Mouse (Mus musculus) embryonic facial prominence, embryonic 15.5 days (tissue): ENCODE results near the gene Psmd9. TPM values are rescaled to one million over a fixed set of nuclear protein-coding genes. Genes with fewer than 3 reads are reported as not detected.

Source experiments
- ATAC-seq: fragments of 200-750 bp; cut with Nextera tagmentation; 2 replicates; pipeline ENCODE4 v1.8.0; 2017; ENCODE audit warnings: low read depth, moderate TSS enrichment; ENCODE audit not compliant: insufficient number of reproducible peaks, low FRiP score, low TSS enrichment
- H3K27ac ChIP-seq: fragments of 300-500 bp; sonication (generic); replicated peaks from 2 replicates; pipeline ENCODE4 v1.5.1; 2015; ENCODE audit warnings: mild to moderate bottlenecking, inconsistent platforms
- H3K27me3 ChIP-seq: fragments of 300-500 bp; sonication (generic); 2 replicates; pipeline ENCODE4 v1.6.1; 2015; ENCODE audit warnings: inconsistent platforms
- H3K36me3 ChIP-seq: fragments of 300-500 bp; sonication (generic); 2 replicates; pipeline ENCODE4 v1.6.1; 2015; ENCODE audit warnings: mild to moderate bottlenecking, inconsistent platforms
- H3K4me1 ChIP-seq: fragments of 300-500 bp; sonication (generic); 2 replicates; pipeline ENCODE4 v1.6.1; 2015; ENCODE audit warnings: inconsistent platforms
- H3K4me2 ChIP-seq: fragments of 300-500 bp; sonication (generic); replicated peaks from 2 replicates; pipeline ENCODE4 v1.6.1; 2015; ENCODE audit warnings: mild to moderate bottlenecking, inconsistent platforms
- H3K4me3 ChIP-seq: fragments of 300-500 bp; sonication (generic); replicated peaks from 2 replicates; pipeline ENCODE4 v1.5.1; 2015; ENCODE audit warnings: mild to moderate bottlenecking, inconsistent platforms
- H3K9ac ChIP-seq: fragments of 300-500 bp; sonication (generic); 2 replicates; pipeline ENCODE4 v1.6.1; 2015; ENCODE audit warnings: inconsistent platforms
- H3K9me3 ChIP-seq: fragments of 300-500 bp; sonication (generic); replicated peaks from 2 replicates; pipeline ENCODE4 v1.6.1; 2016; ENCODE audit warnings: inconsistent platforms
- WGBS: fragments of 180-500 bp; shearing (Covaris S2); methylation state at CpG from one replicate; pipeline ENCODE4 v1.1.7; 2015; 5-methylcytosine and 5-hydroxymethylcytosine counted together
- polyA plus RNA-seq: library from polyadenylated mRNA; unstranded; fragments of >200 nt; fragmentation: Nextera tagmentation; extraction: Ambion mirVana; gene quantifications from 2 replicates; pipeline ENCODE4 v1.2.1, GENCODE M21; 2015

Gene Psmd9
- polyA plus RNA-seq, 1 experiment from 2014 or later, result 95.4 TPM

GRCm38 (mm10) chr5:123132308-123133071, 36.7 kb upstream of the Psmd9 start, which contains the start of gene Rhof:
Gene Rhof (minus strand): TSS chr5:123132692.
- Histone ChIP-seq H3K4me1 (peaks cover 71% of the 10 kb centered on the region), H3K9ac (peak within 1 kb of the TSS; percentile 37; the same call in 1 of the 2 replicates), H3K36me3 (0 out of 2 replicates have a peak, but pooled peaks cover 7% of the 10 kb centered on the region), H3K27ac (peak within 1 kb of the TSS; percentile 100), H3K4me3 (peak within 1 kb of the TSS; percentile 49), H3K4me2 (peak within 1 kb of the TSS; percentile 86), H3K27me3 (no peaks in the 10 kb centered on the region), H3K9me3 (no peaks in the 10 kb centered on the region)
- peak; percentile 63 for ATAC-seq
- WGBS, result 2% methylated on average over 44 of the region's 44 CpGs

- no peak overlapping the region for H3K9ac ChIP-seq
- ATAC-seq, result no peak
- WGBS, result 17% methylated on average over 18 of the region's 18 CpGs
Measured at GRCm38 (mm10) chr5:123133083-123133783, 36.0 kb upstream of the Psmd9 start.

GRCm38 (mm10) chr5:123133784-123134143, 35.4 kb upstream of the Psmd9 start:
- Histone ChIP-seq H3K27ac (peak overlapping the region; percentile 100), H3K9me3 (no peaks in the 10 kb centered on the region), H3K4me3 (no peak overlapping the region), H3K36me3 (0 out of 2 replicates have a peak, but pooled peaks cover 7% of the 10 kb centered on the region), H3K9ac (no peak overlapping the region), H3K27me3 (no peaks in the 10 kb centered on the region), H3K4me1 (peaks cover 76% of the 10 kb centered on the region), H3K4me2 (0 out of 2 replicates have a peak overlapping the region, but pooled peaks have one; percentile 97)
- no peak for ATAC-seq
- WGBS, result 14% methylated on average over 6 of the region's 7 CpGs

More at GRCm38 (mm10) chr5:123133083-123133783, 36.0 kb upstream of the Psmd9 start:
- Histone ChIP-seq H3K4me2 (peak overlapping the region; percentile 86), H3K27ac (peak overlapping the region; percentile 100), H3K4me3 (peak overlapping the region; percentile 49), H3K27me3 (no peaks in the 10 kb centered on the region), H3K36me3 (0 out of 2 replicates have a peak, but pooled peaks cover 7% of the 10 kb centered on the region), H3K4me1 (peaks cover 78% of the 10 kb centered on the region), H3K9me3 (no peaks in the 10 kb centered on the region)

GRCm38 (mm10) chr5:123134186-123134874, 34.9 kb upstream of the Psmd9 start:
- no peak for ATAC-seq
- no peak overlapping the region for H3K9ac ChIP-seq
- no peaks in the 10 kb centered on the region for H3K27me3 ChIP-seq
- WGBS, result 25% methylated on average over 13 of the region's 13 CpGs
- peak overlapping the region; percentile 100 for H3K27ac ChIP-seq
- H3K4me1 ChIP-seq, result peaks cover 72% of the 10 kb centered on the region
- peak overlapping the region; percentile 97 for H3K4me2 ChIP-seq
- H3K4me3 ChIP-seq, result peak overlapping the region; percentile 85
- H3K9me3 ChIP-seq, result no peaks in the 10 kb centered on the region
- 0 out of 2 replicates have a peak, but pooled peaks cover 7% of the 10 kb centered on the region for H3K36me3 ChIP-seq

- WGBS, result 21% methylated on average over 8 of the region's 8 CpGs
- peak overlapping the region; percentile 97 for H3K4me2 ChIP-seq
- H3K9ac ChIP-seq, result no peak overlapping the region
- no peaks in the 10 kb centered on the region for H3K27me3 ChIP-seq
- peak overlapping the region; percentile 85 for H3K4me3 ChIP-seq
- H3K27ac ChIP-seq, result peak overlapping the region; percentile 100
- 0 out of 2 replicates have a peak, but pooled peaks cover 7% of the 10 kb centered on the region for H3K36me3 ChIP-seq
- H3K4me1 ChIP-seq, result peaks cover 72% of the 10 kb centered on the region
- H3K9me3 ChIP-seq, result no peaks in the 10 kb centered on the region
- ATAC-seq, result no peak
Measured at GRCm38 (mm10) chr5:123134875-123135382, 34.3 kb upstream of the Psmd9 start.

- Histone ChIP-seq H3K36me3 (0 out of 2 replicates have a peak, but pooled peaks cover 7% of the 10 kb centered on the region), H3K27me3 (no peaks in the 10 kb centered on the region), H3K4me3 (peak overlapping the region; percentile 85), H3K4me1 (peaks cover 72% of the 10 kb centered on the region), H3K27ac (peak overlapping the region; percentile 100), H3K4me2 (peak overlapping the region; percentile 97), H3K9ac (peak overlapping the region; percentile 40; the same call in 1 of the 2 replicates), H3K9me3 (no peaks in the 10 kb centered on the region)
- WGBS, result 3% methylated on average over 30 of the region's 30 CpGs
- no peak; the same call in 1 of the 2 replicates for ATAC-seq
Measured at GRCm38 (mm10) chr5:123135471-123136360, 33.5 kb upstream of the Psmd9 start.

GRCm38 (mm10) chr5:123136361-123137043, 32.7 kb upstream of the Psmd9 start:
- peak overlapping the region; percentile 40 for H3K9ac ChIP-seq
- 0 out of 2 replicates have a peak, but pooled peaks cover 7% of the 10 kb centered on the region for H3K36me3 ChIP-seq
- 1% methylated on average over 13 of the region's 13 CpGs for WGBS

GRCm38 (mm10) chr5:123137044-123137909, 31.9 kb upstream of the Psmd9 start:
- peak overlapping the region; percentile 100 for H3K27ac ChIP-seq
- no peak for ATAC-seq
- peak overlapping the region; percentile 85 for H3K4me3 ChIP-seq
- WGBS, result 2% methylated on average over 20 of the region's 20 CpGs
- peak overlapping the region; percentile 97 for H3K4me2 ChIP-seq
- H3K9ac ChIP-seq, result peak overlapping the region; percentile 40
- peaks cover 62% of the 10 kb centered on the region for H3K4me1 ChIP-seq
- no peaks in the 10 kb centered on the region for H3K9me3 ChIP-seq
- no peaks in the 10 kb centered on the region for H3K27me3 ChIP-seq
- 0 out of 2 replicates have a peak, but pooled peaks cover 7% of the 10 kb centered on the region for H3K36me3 ChIP-seq

More at GRCm38 (mm10) chr5:123136361-123137043, 32.7 kb upstream of the Psmd9 start:
- peaks cover 70% of the 10 kb centered on the region for H3K4me1 ChIP-seq
- H3K27me3 ChIP-seq, result no peaks in the 10 kb centered on the region
- peak; percentile 48 for ATAC-seq
- H3K4me3 ChIP-seq, result peak overlapping the region; percentile 85
- H3K27ac ChIP-seq, result peak overlapping the region; percentile 100
- no peaks in the 10 kb centered on the region for H3K9me3 ChIP-seq
- peak overlapping the region; percentile 97 for H3K4me2 ChIP-seq

GRCm38 (mm10) chr5:123137910-123138229, 31.3 kb upstream of the Psmd9 start:
- Histone ChIP-seq H3K27ac (peak overlapping the region; percentile 100), H3K4me2 (peak overlapping the region; percentile 97), H3K9me3 (no peaks in the 10 kb centered on the region), H3K36me3 (0 out of 2 replicates have a peak, but pooled peaks cover 7% of the 10 kb centered on the region), H3K4me3 (peak overlapping the region; percentile 85), H3K4me1 (peaks cover 56% of the 10 kb centered on the region), H3K27me3 (no peaks in the 10 kb centered on the region), H3K9ac (peak overlapping the region; percentile 40; the same call in 1 of the 2 replicates)
- WGBS, result 2% methylated on average over 6 of the region's 6 CpGs
- no peak for ATAC-seq
